Mouse (Mus musculus) layer of hippocampus, adult 2 months (tissue): ENCODE data around the gene Hsd3b7. TPM values are rescaled to one million over a fixed set of nuclear protein-coding genes. Genes with fewer than 3 reads are reported as not detected.
A peak's percentile ranks its signal among the peaks of the same experiment; 100 is the strongest.

ENCODE experiments used
- DNase-seq, 2 experiments: peaks; one replicate each; pipeline ENCODE4 v3.0.0; 2022; ENCODE audit warnings: low spot score in 2 of 2
- H3K27ac ChIP-seq: fragments of 200-600 bp; 2 replicates; pipeline ENCODE4 v1.8.1; 2022
- H3K4me3 ChIP-seq: fragments of 200-600 bp; 2 replicates; pipeline ENCODE4 v1.8.1; 2022; ENCODE audit warnings: mild to moderate bottlenecking
- CTCF ChIP-seq: fragments of 200-600 bp; conservative IDR thresholded peaks from 2 replicates; pipeline ENCODE4 v1.8.1; 2022; ENCODE audit warnings: antibody characterized with exemption, mild to moderate bottlenecking, moderate library complexity
- long read RNA-seq, 2 experiments: library from polyadenylated mRNA; stranded (forward); transcript quantifications; one replicate each; pipeline ENCODE4 v2.0.0; 2021; ENCODE audit warnings: borderline mapping rate in 2 of 2
- total RNA-seq, 2 experiments: library from RNA; stranded (reverse); gene quantifications; 2 replicates each; pipeline ENCODE4 v1.2.3; 2021

Hsd3b7 gene
- total RNA-seq: 1 to 10 TPM; 7.0 to 8.8 TPM
- long read RNA-seq, experiment 1, transcript Hsd3b7-201 (7 exons, 1,828 nt): major isoform, 9 of 12 reads
- long read RNA-seq, experiment 1, partial matches to known transcripts: 1 of 12 reads
- long read RNA-seq, experiment 1, other reads (novel, unspliced or antisense): 1 of 12 reads
- long read RNA-seq, experiment 2, transcript Hsd3b7-201 (7 exons, 1,828 nt): major isoform, 11 of 13 reads
- long read RNA-seq, experiment 2, partial matches to known transcripts: 0 of 13 reads
- long read RNA-seq, experiment 2, other reads (novel, unspliced or antisense): 1 of 13 reads

- Histone ChIP-seq H3K27ac (peak within 1 kb of the TSS; percentile 80), H3K4me3 (peak within 1 kb of the TSS; percentile 50)
- DNase-seq: peak; percentile 88 to 93
- peak; percentile 99 for TF ChIP-seq CTCF
Measured at GRCm38 (mm10) chr7:127800435-127801009, at the start of gene Hsd3b7. Gene Hsd3b7 (plus strand): TSS chr7:127800604.

- no peak for TF ChIP-seq CTCF
- no peak overlapping the region for H3K4me3 ChIP-seq
- H3K27ac ChIP-seq: no peak overlapping the region
- DNase-seq: no peak
Measured at GRCm38 (mm10) chr7:127751619-127752018, 48.8 kb upstream of the Hsd3b7 start.

GRCm38 (mm10) chr7:127752069-127752468 is 48.3 kb upstream of the Hsd3b7 start:
- no peak overlapping the region for H3K4me3 ChIP-seq
- TF ChIP-seq CTCF: no peak
- no peak overlapping the region for H3K27ac ChIP-seq
- DNase-seq: no peak

GRCm38 (mm10) chr7:127753158-127753557 is 47.2 kb upstream of the Hsd3b7 start:
- Histone ChIP-seq H3K4me3 (no peak overlapping the region), H3K27ac (0 out of 2 replicates have a peak overlapping the region, but pooled peaks have one; percentile 5)
- TF ChIP-seq CTCF: no peak
- DNase-seq: no peak

GRCm38 (mm10) chr7:127753741-127754140 is 46.7 kb upstream of the Hsd3b7 start:
- TF ChIP-seq CTCF: no peak
- DNase-seq: no peak
- no peak overlapping the region for H3K4me3 ChIP-seq
- H3K27ac ChIP-seq: no peak overlapping the region

GRCm38 (mm10) chr7:127759716-127760115 is 40.7 kb upstream of the Hsd3b7 start:
- TF ChIP-seq CTCF: no peak
- no peak for DNase-seq
- H3K4me3 ChIP-seq: no peak overlapping the region
- 0 out of 2 replicates have a peak overlapping the region, but pooled peaks have one; percentile 28 for H3K27ac ChIP-seq

- Histone ChIP-seq H3K4me3 (no peak overlapping the region), H3K27ac (no peak overlapping the region)
- no peak for DNase-seq
- no peak for TF ChIP-seq CTCF
Measured at GRCm38 (mm10) chr7:127760478-127760877, 39.9 kb upstream of the Hsd3b7 start.

GRCm38 (mm10) chr7:127761026-127761425 is 39.4 kb upstream of the Hsd3b7 start:
- DNase-seq: no peak
- TF ChIP-seq CTCF: peak; percentile 94
- Histone ChIP-seq H3K27ac (no peak overlapping the region), H3K4me3 (no peak overlapping the region)

GRCm38 (mm10) chr7:127763642-127764041 is 36.8 kb upstream of the Hsd3b7 start:
- DNase-seq: no peak
- Histone ChIP-seq H3K27ac (no peak overlapping the region), H3K4me3 (no peak overlapping the region)
- no peak for TF ChIP-seq CTCF

- TF ChIP-seq CTCF: no peak
- H3K4me3 ChIP-seq: no peak overlapping the region
- no peak overlapping the region for H3K27ac ChIP-seq
- no peak for DNase-seq
Measured at GRCm38 (mm10) chr7:127765756-127766155, 34.6 kb upstream of the Hsd3b7 start.

GRCm38 (mm10) chr7:127766851-127767609 is 33.4 kb upstream of the Hsd3b7 start:
- no peak for TF ChIP-seq CTCF
- no peak for DNase-seq
- H3K4me3 ChIP-seq: no peak overlapping the region
- H3K27ac ChIP-seq: no peak overlapping the region

GRCm38 (mm10) chr7:127767671-127768345 is 32.6 kb upstream of the Hsd3b7 start:
- DNase-seq: no peak
- Histone ChIP-seq H3K27ac (peak overlapping the region; percentile 88; the same call in 1 of the 2 replicates), H3K4me3 (no peak overlapping the region)
- no peak for TF ChIP-seq CTCF

GRCm38 (mm10) chr7:127768346-127768996 is 31.9 kb upstream of the Hsd3b7 start:
- Histone ChIP-seq H3K4me3 (peak overlapping the region; percentile 32; the same call in 1 of the 2 replicates), H3K27ac (peak overlapping the region; percentile 88)
- DNase-seq: no peak
- peak; percentile 41 for TF ChIP-seq CTCF
